Mouse (Mus musculus): ENCODE data around the gene Ndufv3. TPM values are rescaled to one million over a fixed set of nuclear protein-coding genes. Genes with fewer than 3 reads are reported as not detected.
A peak's percentile ranks its signal among the peaks of the same experiment; 100 is the strongest.
"Not testable (repeated sequence)": the region's sequence is repeated elsewhere in the genome, so short reads cannot be mapped to it uniquely, and the experiment has no call there.

Gene Ndufv3
- polyA plus RNA-seq, 1 experiment from 2014 or later, result 385 TPM

- H3K36me3 ChIP-seq, result peaks cover 12% of the 10 kb centered on the region
- ATAC-seq, result peak; percentile 67
- 1% methylated on average over 7 of the region's 7 CpGs for WGBS
- H3K9me3 ChIP-seq, result no peaks in the 10 kb centered on the region
- peaks cover 35% of the 10 kb centered on the region for H3K4me1 ChIP-seq (replicated peaks)
- peak overlapping the region; percentile 74 for H3K4me2 ChIP-seq (replicated peaks)
- no peak overlapping the region for H3K9ac ChIP-seq (replicated peaks)
- no peak overlapping the region; the same call in 1 of the 2 replicates for H3K27ac ChIP-seq
- peak overlapping the region; percentile 79 for H3K4me3 ChIP-seq (replicated peaks)
- H3K27me3 ChIP-seq, result no peaks in the 10 kb centered on the region
These were observed 470 bp upstream of the Ndufv3 start for GRCm38 (mm10) chr17:31519344-31519945.

DNA sequence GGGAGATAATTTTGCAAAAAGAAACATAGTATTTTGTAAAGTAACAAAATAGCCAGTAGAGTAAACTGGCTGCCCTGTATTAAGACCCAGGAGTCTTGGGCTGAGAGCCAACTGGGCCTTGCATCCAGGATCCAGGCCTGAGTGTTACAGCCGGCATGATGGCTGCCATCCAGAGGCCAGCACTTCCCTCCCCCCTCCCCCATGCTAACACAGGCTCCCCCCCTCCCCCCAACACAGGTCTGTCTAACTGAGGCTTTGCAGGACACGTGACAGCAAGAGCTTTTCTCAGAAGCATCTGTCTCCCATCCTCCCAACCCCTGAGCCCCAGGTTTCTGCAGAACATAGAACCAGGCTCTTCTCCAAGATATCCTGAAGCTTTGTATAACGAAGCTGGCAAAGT lies 980 bp downstream of the Ndufv3 start:
- Histone ChIP-seq H3K4me1 (replicated peaks) (peaks cover 33% of the 10 kb centered on the region), H3K27me3 (no peaks in the 10 kb centered on the region), H3K27ac (peak overlapping the region; percentile 78), H3K4me2 (replicated peaks) (peak overlapping the region; percentile 74), H3K36me3 (peaks cover 18% of the 10 kb centered on the region), H3K9me3 (no peaks in the 10 kb centered on the region), H3K9ac (replicated peaks) (peak overlapping the region; percentile 81), H3K4me3 (replicated peaks) (peak overlapping the region; percentile 79)
- WGBS, result 21% methylated on average over 3 of the region's 3 CpGs
- ATAC-seq, result no peak

DNA sequence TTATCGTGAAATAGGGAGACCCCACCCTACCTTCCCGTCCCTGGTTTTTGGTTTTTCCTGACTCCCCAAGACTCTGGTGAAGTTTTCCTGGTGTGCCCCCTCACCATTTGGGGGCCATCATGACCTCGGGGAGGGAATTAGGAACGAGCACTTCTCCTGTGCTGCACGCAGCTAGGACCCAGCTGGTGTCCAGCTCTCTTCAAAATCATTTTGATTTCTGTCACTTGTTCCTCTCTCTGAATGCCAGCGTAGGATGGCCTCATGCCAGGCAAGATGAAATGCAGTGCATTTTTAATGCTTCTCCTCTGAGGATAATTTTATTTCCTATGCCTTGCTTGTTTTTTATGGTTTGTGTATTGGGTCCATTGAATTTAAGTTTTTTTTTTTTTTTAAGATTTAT lies 2.0 kb downstream of the Ndufv3 start:
- 74% methylated on average over 6 of the region's 6 CpGs for WGBS
- Histone ChIP-seq H3K9me3 (no peaks in the 10 kb centered on the region), H3K27ac (peak overlapping the region; percentile 53; the same call in 1 of the 2 replicates), H3K36me3 (peaks cover 22% of the 10 kb centered on the region), H3K4me2 (replicated peaks) (no peak overlapping the region), H3K9ac (replicated peaks) (no peak overlapping the region), H3K27me3 (no peaks in the 10 kb centered on the region), H3K4me3 (replicated peaks) (no peak overlapping the region), H3K4me1 (replicated peaks) (peaks cover 33% of the 10 kb centered on the region)
- ATAC-seq, result no peak

GRCm38 (mm10) chr17:31525114-31525513 lies 5.2 kb downstream of the Ndufv3 start:
- no peak overlapping the region for H3K27ac ChIP-seq
- no peak overlapping the region for H3K4me3 ChIP-seq (replicated peaks)
- no peaks in the 10 kb centered on the region for H3K9me3 ChIP-seq
- peaks cover 30% of the 10 kb centered on the region for H3K4me1 ChIP-seq (replicated peaks)
- H3K4me2 ChIP-seq (replicated peaks), result no peak overlapping the region
- H3K27me3 ChIP-seq, result no peaks in the 10 kb centered on the region
- no peak overlapping the region for H3K9ac ChIP-seq (replicated peaks)
- 96% methylated on average over 4 of the region's 4 CpGs for WGBS
- H3K36me3 ChIP-seq, result peaks cover 47% of the 10 kb centered on the region
- no peak for ATAC-seq

- no peak for ATAC-seq
- Histone ChIP-seq H3K36me3 (peaks cover 51% of the 10 kb centered on the region), H3K9me3 (no peaks in the 10 kb centered on the region), H3K27me3 (no peaks in the 10 kb centered on the region), H3K4me3 (replicated peaks) (no peak overlapping the region), H3K4me2 (replicated peaks) (no peak overlapping the region), H3K4me1 (replicated peaks) (peaks cover 25% of the 10 kb centered on the region), H3K27ac (no peak overlapping the region), H3K9ac (replicated peaks) (no peak overlapping the region)
- 86% methylated on average over 3 of the region's 3 CpGs for WGBS
These were observed 5.9 kb downstream of the Ndufv3 start for GRCm38 (mm10) chr17:31525816-31526215.

DNA sequence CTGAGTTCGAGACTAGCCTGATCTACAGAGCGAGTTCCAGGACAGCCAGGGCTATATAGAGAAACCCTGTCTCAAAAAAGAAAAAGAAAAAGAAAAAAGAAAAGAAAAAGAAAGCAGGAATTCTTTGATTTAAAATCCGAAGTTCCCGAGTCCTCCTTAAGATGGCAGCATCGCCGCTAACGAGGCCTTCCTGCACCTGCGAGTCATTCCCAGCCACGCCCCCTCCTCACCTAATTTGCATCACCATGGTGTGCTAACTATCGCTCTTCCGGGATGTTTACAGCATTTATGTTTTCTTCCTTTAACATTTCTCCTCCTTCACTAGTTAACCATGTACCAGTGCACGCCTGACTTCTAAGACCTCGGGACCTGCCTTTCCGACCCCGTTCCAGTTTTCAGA lies 9.4 kb downstream of the Ndufv3 start:
- Histone ChIP-seq H3K9me3 (no peaks in the 10 kb centered on the region), H3K27me3 (no peaks in the 10 kb centered on the region), H3K4me1 (replicated peaks) (0 out of 2 replicates have a peak, but pooled peaks cover 5% of the 10 kb centered on the region), H3K27ac (no peak overlapping the region), H3K4me2 (replicated peaks) (peak overlapping the region; percentile 23; the same call in 1 of the 2 replicates), H3K4me3 (replicated peaks) (no peak overlapping the region), H3K36me3 (peaks cover 51% of the 10 kb centered on the region), H3K9ac (replicated peaks) (no peak overlapping the region)
- WGBS, result 24% methylated on average over 15 of the region's 15 CpGs
- no peak for ATAC-seq

DNA sequence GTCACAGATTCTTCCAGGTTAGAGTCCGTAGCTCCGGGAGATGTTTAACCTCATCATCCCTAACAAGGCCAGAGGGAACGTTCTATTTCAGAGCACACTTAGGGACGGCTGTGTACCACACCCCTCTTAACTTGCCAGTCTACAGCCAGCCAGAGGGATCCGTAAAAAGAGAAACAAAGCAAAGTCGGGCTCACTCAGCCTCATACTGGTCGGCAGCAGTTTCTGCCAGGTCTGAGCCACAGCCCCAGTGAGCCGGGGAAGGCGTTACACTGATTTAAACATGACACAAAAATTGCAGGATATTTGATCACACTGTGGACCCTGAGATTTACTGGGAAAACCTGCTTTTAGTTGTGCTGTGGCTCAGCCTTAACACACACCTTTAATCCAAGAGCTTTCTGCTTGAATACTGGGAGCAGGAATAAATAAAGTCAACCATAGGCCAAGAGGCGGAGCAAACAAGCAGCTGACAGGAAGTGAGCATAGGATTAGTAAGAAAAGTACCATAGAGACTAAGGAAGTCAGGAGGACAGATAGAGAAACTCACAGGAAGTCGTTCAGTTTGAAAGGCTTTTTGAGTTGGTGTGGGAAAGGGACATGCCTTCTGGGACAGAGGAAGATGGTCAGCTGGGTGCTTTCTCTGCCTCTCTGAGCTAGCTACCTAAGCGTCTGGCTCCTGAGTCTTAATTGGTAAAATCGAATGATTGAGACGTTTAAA lies 11.7 kb downstream of the Ndufv3 start:
- Histone ChIP-seq H3K9ac (replicated peaks) (no peak overlapping the region), H3K4me3 (replicated peaks) (no peak overlapping the region), H3K4me2 (replicated peaks) (no peak overlapping the region), H3K9me3 (no peaks in the 10 kb centered on the region), H3K36me3 (peaks cover 45% of the 10 kb centered on the region), H3K4me1 (replicated peaks) (peaks cover 19% of the 10 kb centered on the region), H3K27me3 (no peaks in the 10 kb centered on the region), H3K27ac (no peak overlapping the region)
- WGBS, result 89% methylated on average over 14 of the region's 14 CpGs
- no peak for ATAC-seq

DNA sequence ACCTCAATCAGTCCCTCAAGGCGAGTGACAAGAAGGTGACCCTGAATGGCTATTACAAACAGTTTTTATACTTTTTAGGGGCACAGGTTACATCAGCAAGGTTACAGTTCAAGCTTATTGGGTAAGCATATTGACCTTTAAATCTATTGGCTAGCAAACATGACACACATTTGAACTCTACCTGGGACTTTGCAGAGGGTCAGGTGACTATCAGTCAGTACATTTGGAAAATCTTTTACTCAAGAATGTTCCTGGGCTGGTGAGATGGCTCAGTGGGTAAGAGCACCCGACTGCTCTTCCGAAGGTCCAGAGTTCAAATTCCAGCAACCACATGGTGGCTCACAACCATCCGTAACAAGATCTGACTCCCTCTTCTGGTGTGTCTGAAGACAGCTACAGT lies 12.4 kb downstream of the Ndufv3 start:
- not testable (repeated sequence) for H3K27me3 ChIP-seq; H3K4me3 ChIP-seq (replicated peaks); H3K4me2 ChIP-seq (replicated peaks); H3K27ac ChIP-seq; H3K9ac ChIP-seq (replicated peaks); ATAC-seq; H3K9me3 ChIP-seq
- 96% methylated on average over 4 of the region's 4 CpGs for WGBS
- Histone ChIP-seq H3K4me1 (replicated peaks) (peaks cover 19% of the 10 kb centered on the region), H3K36me3 (peaks cover 37% of the 10 kb centered on the region)

GRCm38 (mm10) chr17:31535358-31535757 lies 15.4 kb downstream of the Ndufv3 start:
- Histone ChIP-seq H3K36me3 (peaks cover 16% of the 10 kb centered on the region), H3K9me3 (no peaks in the 10 kb centered on the region), H3K27ac (peak overlapping the region; percentile 90), H3K4me1 (replicated peaks) (peaks cover 14% of the 10 kb centered on the region), H3K4me3 (replicated peaks) (no peak overlapping the region), H3K27me3 (no peaks in the 10 kb centered on the region), H3K4me2 (replicated peaks) (peak overlapping the region; percentile 13; the same call in 1 of the 2 replicates), H3K9ac (replicated peaks) (no peak overlapping the region)
- ATAC-seq, result peak; percentile 61
- 73% methylated on average over 4 of the region's 4 CpGs for WGBS

DNA sequence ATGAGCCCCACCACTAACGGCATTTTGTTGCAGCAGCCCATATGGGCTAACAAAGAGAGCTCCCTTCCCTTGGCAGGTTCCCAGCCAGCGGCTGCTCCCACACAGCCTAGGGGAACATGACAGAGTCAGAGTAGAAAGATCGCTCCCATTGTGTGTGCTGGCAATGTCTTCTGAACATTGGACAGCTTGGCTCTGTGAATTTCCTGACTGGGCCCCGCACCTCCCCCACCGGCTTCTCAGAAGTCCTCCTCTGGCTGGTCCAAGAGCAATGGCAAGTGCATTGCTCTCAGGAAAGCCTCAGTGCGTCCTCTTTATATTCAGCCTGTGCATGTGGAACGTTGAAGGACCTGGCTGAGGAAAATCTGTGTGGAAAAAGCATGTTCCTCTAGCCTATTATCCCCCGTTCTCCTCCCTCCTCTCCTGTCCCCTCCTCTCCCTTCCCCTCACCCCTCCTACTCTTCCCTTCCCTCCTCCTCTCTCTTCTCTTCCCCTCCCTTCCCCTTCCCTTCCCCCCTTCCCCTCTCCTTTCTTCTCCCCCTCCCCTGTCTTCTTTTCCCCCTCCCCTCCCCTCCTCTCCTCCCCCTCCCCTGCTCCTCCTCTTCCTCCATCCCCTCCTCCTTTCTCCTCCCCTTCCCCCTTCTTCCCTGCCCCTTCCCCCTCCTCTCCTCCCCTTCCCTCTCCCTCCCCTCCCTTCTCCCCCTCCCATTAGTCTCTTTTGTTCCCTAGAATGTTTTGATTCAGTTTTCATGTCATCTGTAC lies 16.1 kb downstream of the Ndufv3 start:
- Histone ChIP-seq H3K9me3 (no peaks in the 10 kb centered on the region), H3K4me3 (replicated peaks) (no peak overlapping the region), H3K4me1 (replicated peaks) (peaks cover 17% of the 10 kb centered on the region), H3K36me3 (peaks cover 9% of the 10 kb centered on the region), H3K27ac (peak overlapping the region; percentile 90), H3K27me3 (no peaks in the 10 kb centered on the region), H3K4me2 (replicated peaks) (peak overlapping the region; percentile 13; the same call in 1 of the 2 replicates), H3K9ac (replicated peaks) (peak overlapping the region; percentile 41; the same call in 1 of the 2 replicates)
- WGBS, result 18% methylated on average over 8 of the region's 8 CpGs
- ATAC-seq, result peak; percentile 90

DNA sequence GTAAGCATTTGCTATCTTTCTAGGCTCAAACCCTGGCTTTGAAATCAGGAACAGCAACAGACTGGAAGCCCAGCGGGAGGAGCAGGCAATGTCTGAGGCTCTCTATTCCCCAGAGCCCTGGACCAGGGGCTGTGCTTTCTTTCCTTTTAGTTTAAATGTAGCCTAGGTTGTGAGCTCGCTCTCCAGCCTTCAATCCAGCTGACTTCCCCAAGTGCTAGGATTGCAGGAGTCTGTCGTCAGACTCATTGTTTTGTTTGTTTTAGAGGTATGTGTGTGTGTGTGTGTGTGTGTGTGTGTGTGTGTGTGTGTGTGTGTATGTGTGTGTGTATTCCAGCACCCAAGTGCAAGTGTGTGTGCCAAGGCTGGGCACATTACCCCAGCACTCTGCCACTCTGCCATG lies 20.2 kb downstream of the Ndufv3 start:
- 72% methylated on average over 3 of the region's 3 CpGs for WGBS

More for the DNA sequence above, 20.2 kb downstream of the Ndufv3 start:
- Histone ChIP-seq H3K27me3 (no peaks in the 10 kb centered on the region), H3K9me3 (no peaks in the 10 kb centered on the region), H3K9ac (replicated peaks) (no peak overlapping the region), H3K36me3 (no peaks in the 10 kb centered on the region), H3K4me2 (replicated peaks) (no peak overlapping the region), H3K27ac (no peak overlapping the region), H3K4me3 (replicated peaks) (no peak overlapping the region), H3K4me1 (replicated peaks) (peaks cover 20% of the 10 kb centered on the region)
- ATAC-seq, result no peak

All from midbrain, embryonic 13.5 days (tissue).